Mouse (Mus musculus): ENCODE measurements at regions not wholly inside any gene's neighbourhood (a gene's known extent, or its start where the extent isn't known, plus 50 kb on each side); places are given as distances from the start of the nearest gene placed in this dataset.

- no peak for DNase-seq
Observed at GRCm38 (mm10) chr15:50246418-50247186, 3638.1 kb upstream of the Gm7489 start.

DNA sequence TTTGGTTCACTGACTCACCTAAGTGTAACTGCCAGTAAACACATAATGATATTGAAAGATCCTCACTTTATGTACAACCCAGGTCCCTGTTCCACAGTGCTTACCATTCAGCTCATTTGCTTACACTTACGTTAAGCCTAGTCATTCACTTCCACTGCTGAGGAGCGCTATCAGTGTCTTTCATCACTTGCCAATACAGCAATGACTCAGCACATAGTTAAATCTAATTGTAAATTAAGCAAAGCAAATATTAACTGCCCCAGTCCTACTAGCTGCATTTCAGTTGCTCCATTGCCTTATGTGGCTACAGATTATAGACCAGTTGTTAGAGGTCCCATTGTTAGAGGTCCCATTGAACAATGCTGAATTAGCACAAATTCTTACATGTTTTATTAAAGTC, 3624.6 kb upstream of the Gm7489 start:
- no peak for DNase-seq

- peak; percentile 59 for DNase-seq
Observed at GRCm38 (mm10) chr15:50261245-50261872, 3623.3 kb upstream of the Gm7489 start.

DNA sequence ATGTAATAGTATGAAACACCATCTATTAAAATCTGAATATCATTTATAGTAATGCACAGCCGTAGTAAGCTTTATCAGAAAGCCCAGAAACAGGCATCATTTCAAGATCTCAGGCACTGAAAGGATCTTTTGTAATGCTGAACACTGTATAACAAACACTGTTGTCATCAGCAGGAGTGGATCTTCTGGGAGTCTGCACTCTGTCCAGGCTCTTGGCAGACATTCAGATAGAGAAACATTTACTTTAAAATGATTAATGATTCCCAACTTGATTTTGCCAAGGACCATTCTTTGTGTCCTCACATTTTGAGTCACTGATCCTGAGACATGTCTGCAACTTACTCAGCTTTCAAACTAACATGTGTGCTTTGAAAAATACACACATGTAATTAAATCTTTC, 3617.2 kb upstream of the Gm7489 start:
- DNase-seq = peak; percentile 20

GRCm38 (mm10) chr15:50271646-50272045, 3613.1 kb upstream of the Gm7489 start:
- DNase-seq = no peak

GRCm38 (mm10) chr15:50282576-50282975, 3602.1 kb upstream of the Gm7489 start:
- DNase-seq = no peak

GRCm38 (mm10) chr15:50283491-50283890, 3601.2 kb upstream of the Gm7489 start:
- DNase-seq = no peak

DNA sequence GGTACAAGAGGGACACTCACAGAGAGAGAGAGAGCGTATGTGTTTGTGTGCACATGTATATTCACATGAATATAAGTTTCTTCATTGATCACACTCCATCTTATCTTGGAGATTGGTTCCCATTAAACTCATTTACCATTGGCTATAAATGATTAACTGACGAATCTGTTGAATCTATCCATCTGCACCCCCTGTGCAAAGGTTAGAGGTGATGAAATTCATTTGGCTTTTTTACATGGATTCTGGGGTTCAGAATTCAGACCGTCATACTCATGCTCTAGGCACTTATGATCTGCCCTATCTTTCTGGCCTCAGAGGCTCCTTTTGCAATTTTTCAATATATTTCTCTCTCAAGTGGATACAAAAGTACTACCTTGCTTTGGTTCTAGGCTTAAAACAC, 3582.9 kb upstream of the Gm7489 start:
- DNase-seq = no peak

DNA sequence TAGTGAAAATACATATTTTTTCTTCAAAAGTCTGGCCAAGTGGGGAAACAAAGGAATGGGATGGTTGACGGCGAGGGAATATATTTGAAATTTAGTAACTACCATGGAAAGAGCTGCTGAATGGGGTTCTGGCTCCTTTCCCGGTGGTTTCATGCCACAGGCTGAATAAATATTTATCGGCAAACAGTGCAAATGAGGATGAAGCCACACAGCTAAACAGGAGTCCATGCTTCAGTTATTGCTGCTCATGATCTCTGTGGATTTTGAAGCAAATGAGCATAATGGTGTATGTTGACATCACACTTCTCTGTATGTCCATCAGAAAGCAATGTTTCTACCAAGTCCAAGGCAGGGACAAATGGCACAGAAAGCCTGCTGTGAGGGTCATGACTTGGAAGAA, 3580.6 kb upstream of the Gm7489 start:
- DNase-seq = no peak

- DNase-seq = no peak
Observed at GRCm38 (mm10) chr15:50320796-50321195, 3563.9 kb upstream of the Gm7489 start.

DNA sequence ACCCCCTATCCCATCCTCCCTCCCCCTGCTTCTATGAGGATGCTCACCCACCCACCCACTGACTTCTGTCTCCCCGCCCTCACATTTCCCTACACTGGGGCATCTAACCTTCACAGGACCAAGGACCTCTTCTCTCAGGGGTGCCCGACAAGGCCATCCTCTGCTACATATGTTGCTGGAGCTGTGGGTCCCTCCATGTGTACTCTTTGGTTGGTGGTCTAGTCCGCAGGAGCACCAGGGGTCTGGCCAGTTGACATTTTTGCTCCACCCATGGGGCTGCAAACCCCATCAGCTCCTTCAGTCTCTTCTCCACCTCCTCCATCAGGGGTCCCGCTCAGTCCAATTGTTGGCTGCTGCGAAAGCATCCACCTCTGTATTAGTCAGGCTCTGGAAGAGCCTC, 3539.2 kb upstream of the Gm7489 start:
- DNase-seq = no peak

DNA sequence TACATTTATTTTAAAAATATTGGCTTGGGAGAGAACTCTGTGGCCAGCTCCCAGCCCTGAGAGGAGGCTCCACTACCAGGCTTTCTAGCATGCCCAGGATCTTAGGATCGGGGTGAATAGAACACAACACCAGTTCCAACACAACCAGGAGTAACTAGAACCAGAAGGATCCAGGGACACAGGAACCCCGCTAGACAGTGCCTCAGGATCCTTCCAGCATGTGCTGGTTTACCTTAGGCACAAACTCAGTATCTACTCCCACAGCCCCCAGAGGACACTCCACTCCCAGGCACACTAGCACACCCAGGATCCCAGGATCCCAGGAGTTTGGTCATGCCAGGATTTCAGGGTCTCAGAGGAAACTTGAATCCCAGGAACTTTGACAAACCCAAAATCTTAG, 3537.8 kb upstream of the Gm7489 start:
- DNase-seq = no peak

GRCm38 (mm10) chr15:50360033-50360988, 3524.4 kb upstream of the Gm7489 start:
- no peak for DNase-seq

- DNase-seq = no peak
Observed at GRCm38 (mm10) chr15:50361334-50361733, 3523.4 kb upstream of the Gm7489 start.

GRCm38 (mm10) chr15:50361751-50362507, 3522.8 kb upstream of the Gm7489 start:
- peak; percentile 10 for DNase-seq

DNA sequence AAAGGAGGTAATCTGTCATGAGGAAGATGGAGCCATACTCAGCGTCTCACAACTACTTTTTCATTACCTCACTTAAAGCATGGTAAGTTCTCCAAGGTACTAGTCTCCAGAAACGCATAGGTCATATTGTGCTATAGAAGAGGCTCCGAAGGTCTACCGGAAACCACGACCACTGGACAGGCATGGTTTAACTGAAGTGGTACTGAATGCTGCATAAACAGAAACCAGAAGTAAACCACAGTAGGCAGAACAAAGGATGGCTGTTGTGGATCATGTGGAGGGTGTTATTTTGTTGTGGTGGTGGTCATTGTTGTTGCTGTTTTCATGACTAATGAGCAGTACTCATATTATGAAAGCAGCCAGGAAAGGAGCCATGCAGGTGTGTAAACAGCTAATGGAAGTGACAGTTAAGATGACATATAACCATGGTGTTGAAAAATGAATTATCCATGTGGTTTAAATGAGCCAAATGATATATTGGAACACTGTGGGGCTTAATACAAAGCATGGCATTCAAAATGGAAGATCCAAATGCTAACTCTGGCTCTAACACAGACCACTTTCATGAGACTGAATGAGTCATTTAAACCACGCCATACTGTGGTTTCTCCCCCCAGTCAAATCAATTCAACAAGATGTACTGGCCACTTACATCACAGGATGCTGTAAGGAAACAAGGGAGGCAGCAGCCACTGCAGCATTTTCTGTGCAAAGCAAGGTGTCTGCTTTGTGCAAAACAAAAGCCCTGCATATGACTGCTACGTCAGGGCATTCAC, 3484.5 kb upstream of the Gm7489 start:
- DNase-seq = no peak

GRCm38 (mm10) chr15:50401386-50401785, 3483.3 kb upstream of the Gm7489 start:
- DNase-seq = no peak

DNA sequence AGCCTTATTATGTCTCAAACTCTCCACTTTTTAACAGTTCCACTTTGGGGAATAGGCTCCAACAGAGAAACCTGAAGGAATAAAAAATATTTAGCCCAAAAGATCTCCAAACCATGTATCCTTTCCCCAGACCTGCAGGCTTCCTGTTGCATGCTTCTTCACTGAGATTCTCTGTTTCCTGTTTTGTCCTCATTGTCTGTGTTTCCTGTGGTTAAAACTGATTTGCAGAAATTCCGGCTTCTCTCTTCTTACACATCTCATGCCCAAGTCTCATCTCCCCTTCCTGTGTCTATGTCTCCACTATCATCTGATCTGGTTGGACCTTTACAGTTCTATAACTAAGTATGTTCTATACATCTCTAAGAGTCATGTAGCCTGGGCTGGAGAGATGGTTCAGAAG, 3482.2 kb upstream of the Gm7489 start:
- no peak for DNase-seq

DNA sequence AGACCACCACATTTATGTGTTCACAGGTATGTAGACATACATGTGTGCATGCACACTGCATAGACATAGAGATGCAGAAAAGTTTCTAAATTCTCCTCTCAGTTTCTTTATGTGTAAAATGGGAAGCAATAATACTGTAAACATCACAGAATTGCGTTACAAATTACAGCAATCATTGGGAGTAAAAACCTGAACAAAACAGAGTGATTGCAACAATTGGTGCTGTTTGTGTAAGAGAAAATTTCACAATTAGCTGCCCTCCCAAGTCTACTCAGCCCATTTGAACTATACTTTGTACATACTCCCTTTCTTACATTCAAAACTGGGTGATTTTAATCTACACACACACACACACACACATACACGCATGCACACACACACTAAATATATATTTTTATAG, 3480.8 kb upstream of the Gm7489 start:
- no peak for DNase-seq

DNA sequence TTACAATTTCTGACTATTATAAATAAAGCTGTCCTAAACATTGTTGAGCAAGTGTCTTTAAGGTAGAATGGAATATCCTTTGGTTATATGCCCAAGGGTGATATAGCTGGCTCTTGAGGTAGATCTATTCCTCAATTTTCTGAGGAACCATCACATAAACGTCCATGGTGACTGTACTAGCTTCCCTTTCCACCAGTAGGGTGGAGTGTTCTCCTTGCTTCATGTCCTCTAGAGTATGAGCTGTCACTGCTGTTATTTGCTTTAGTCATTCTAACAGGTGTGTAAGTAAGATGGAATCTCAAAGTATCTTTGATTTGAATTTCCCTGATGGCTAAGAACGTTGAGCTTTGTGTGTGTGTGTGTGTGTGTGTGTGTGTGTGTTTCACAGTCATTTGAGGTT, 3475.7 kb upstream of the Gm7489 start:
- DNase-seq = no peak

DNA sequence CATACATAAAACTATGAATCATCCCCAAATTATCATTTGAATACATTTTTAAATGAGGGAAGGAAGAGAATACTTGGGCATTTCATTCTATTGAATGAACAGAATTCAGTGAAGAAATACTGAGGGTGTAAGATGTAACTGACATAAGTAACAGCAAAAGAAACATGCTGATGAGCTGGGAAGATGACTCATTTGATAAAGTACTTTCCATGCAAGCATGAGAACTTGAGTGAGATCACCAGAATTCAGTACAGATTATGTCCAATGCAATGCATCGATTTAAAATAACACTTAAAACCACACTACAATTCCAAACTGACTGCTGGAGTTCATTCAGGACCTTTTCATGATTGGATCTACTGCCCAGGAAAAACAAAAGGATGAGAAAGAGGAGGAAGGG, 3467.1 kb upstream of the Gm7489 start:
- no peak for DNase-seq

DNA sequence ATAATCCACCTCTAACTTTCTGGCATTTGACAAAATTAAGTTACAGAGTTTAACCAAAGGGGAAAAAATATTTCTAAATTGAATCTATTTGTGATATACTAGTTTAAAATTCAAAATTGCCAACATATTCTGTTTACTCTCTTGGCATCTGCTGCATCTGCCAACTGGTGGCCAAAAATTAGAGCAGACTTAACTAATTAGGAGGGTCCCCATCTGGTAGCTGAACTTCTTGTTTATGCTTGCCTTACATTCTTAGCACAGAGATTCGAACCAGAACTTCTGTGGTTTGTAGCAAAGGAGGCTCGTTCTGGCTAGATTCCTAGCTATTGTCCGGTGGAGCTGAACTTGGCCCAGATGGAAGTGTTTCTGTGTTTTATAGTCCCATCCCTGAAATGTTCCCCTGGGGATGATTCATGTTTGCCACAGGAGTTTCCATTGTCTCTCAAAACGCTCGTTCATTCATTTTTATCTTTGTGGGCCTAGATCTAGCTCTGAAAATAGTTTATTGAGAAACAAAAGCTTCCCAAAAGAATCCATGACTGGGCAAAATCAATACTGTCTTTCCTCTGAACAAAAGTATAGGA, 3461.5 kb upstream of the Gm7489 start:
- no peak for DNase-seq
